Mouse (Mus musculus) heart, postnatal 25 days (tissue): ENCODE results near the gene Oas1d. TPM values are rescaled to one million over a fixed set of nuclear protein-coding genes. Genes with fewer than 3 reads are reported as not detected.
"Not testable (repeated sequence)": the region's sequence is repeated elsewhere in the genome, so short reads cannot be mapped to it uniquely, and the experiment has no call there.

Source experiments
- DNase-seq: peaks from one replicate; pipeline ENCODE4 v3.0.0; 2022; ENCODE audit warnings: low spot score
- intact Hi-C: fragments of 180-260 bp; cut with DNase I; formaldehyde crosslinking; loops from one replicate; pipeline ENCODE4 v1.15.1; 2025
- total RNA-seq, 2 experiments: library from RNA; stranded (reverse); gene quantifications; 2 replicates each; pipeline ENCODE4 v1.2.3; 2021

The Oas1d gene
- total RNA-seq, result not detected

DNA sequence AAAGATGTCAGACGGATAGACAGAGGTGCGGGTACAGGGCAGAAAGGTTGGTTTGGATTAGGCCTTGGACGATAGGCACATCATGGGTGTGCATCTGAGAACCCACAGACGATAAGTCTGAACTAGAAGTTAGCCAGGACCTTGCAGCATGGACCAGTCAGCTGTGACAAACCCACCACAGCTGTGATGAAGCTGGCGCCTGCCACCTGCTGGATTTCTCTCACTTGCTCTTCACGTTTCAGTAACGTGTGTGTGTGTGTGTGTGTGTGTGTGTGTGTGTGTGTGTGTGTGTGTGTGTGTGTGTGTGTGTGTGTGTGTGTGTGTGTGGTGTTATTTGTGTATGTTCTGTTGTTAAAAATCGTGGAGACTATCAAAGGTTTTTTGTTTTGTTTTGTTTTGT lies at the start of gene Oas1d:
Gene Oas1d, plus strand, starts transcription at position 333 of the 400 bp plus-strand sequence.
- intact Hi-C loops, result not testable (repeated sequence)

DNA sequence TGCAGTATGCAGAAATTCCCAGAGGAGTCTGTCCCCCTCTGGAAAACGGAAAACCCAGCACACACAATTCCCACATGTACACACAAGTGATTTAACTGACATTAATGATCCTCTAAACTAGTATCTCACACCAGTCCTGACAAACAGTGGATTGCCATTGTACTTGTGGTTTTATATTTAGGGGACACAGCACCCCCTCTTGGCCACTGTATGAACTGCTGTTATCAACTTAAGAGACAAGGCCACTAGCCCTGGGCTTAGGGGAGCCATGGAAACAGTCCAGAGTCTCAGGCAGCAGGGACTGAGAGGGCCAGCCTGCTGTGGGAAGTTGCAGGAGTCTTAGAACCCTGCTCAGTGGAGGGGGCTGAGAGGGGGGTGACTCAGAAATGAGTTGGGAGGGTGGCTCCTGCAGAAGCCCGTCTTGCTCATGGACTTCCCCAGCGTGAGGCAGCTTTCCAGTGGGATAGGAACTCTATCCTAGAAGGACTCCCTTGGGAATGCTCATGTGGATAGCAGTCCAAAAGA lies 48.9 kb upstream of the Oas1d start:
- intact Hi-C loops, result no loop called here
- DNase-seq, result no peak

More for the DNA sequence above, at the start of gene Oas1d:
- DNase-seq, result not testable (repeated sequence)

DNA sequence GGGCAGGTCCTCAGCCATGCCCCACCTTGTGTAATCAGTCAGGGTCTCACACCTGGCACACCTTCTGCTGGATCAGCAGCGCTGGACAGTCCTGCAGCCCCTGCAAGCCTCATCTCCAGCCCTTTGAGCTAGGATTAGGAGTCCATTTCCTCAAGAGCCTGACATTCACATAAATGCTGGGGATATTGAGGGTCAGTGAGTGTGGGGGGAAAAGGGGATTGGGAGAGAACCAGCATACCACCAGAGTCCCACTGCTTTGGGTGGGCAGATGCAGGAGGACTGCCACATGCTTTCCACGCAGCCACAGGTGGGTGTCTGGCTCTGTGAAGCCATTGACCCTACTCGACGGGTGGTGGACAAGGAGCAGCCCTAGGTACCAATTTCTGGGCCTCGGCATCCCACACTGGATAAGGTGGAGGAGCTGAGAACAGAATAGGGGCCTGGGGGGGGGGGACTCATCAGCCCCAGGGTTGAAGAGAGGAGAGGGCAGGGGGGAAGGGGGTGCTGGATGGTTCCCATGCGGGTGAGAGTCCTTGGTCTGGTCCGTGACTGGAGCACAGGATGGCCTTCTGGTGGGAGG lies 44.8 kb upstream of the Oas1d start:
- intact Hi-C loops, result no loop called here
- no peak for DNase-seq

DNA sequence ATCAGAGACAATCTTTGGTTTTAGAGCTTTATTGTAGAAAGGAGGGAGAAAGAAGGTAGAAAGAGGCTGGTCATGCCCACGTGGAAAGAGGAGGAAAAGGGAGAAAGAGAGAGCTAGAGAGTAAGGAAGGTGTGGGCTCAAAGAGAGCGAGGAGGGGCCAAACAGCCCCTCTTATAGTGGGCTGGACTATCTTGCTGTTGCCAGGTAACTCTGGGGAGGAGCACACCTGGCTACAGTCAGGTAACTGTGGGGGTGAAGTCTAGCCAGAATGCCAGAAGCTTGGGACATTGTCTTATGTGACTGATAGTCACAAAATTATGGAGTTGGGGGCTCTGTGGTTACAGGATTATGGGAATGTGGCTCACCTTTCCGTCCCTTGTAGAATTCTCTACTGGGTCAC lies 44.3 kb upstream of the Oas1d start:
- DNase-seq, result no peak

DNA sequence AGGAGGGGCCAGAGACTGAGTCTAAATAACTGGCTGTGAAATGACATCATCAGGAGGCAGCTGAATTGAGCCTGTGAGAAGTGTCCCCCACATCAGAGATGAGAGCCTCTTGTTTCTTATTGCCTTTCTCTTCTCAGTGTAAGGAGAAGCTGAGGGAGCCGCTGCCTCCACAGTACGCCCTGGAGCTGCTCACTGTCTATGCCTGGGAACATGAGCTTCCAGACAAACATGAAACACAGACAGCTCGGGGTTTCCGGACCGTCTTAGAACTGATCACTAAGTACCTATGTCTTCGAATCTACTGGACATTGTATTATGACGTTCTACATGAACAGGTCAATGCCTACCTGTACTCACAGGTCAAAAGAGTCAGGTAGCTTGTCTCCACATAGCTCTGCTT lies 43.6 kb upstream of the Oas1d start:
- no peak for DNase-seq
- intact Hi-C loops, result no loop called here

More for the DNA sequence above, 44.3 kb upstream of the Oas1d start:
- intact Hi-C loops, result no loop called here

DNA sequence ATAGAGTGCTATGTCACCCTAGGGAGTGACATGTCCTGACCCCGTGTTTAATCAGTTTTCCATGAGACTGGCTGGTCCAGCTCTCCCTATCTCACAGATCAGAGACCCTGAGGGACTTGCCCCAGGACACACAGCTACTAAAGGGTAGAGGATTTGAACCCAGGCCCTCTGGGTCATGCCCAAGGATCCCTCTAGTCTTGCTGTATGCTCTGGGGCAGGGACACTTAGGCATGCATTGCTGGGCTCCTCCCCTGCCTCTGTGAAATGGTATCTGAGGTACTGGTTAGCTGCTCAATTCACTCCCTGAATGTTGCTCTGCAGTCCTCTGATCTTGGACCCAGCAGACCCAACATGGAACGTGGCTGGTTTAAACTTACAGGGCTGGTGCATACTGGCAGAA lies 42.9 kb upstream of the Oas1d start:
- intact Hi-C loops, result no loop called here
- no peak for DNase-seq

DNA sequence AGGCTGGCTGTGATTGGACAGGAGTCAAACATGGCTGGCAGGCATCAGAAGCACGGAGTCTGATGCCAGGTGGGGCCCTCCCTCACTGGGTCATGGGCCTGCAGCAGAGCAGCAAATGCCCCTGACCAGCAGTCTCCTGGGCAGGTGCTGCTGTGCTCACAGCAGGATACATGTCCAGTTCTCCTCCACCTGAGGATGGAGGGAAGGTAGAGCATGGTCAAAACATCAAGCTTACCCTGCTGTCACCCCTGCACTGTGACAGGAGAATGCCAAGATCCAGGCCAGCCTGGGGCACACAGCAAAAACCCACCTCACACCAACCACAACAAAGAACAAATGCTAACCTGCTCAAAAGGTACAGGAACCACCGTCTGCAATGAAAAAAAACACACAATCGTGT lies 37.5 kb upstream of the Oas1d start:
- intact Hi-C loops, DNase-seq: not testable (repeated sequence)

DNA sequence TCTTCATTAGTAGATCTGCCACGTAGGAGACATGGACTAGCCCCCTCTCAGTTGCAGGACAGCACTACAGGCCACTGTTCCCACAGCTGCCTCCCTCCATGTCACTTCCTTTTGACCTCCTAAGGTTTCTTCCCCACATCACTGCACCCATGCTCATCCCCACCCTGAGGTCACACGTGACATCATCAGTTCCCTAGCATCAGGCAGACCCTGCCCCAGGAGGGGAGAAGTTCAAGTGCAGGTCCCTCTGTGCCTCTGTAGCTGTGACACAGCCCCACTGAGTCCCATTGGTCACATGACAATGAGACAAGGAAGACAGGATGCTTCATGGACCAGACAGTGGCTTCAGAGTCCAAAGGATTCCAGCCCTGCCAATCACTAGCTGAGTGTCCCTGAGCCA lies 36.9 kb upstream of the Oas1d start:
- DNase-seq, intact Hi-C loops: not testable (repeated sequence)

DNA sequence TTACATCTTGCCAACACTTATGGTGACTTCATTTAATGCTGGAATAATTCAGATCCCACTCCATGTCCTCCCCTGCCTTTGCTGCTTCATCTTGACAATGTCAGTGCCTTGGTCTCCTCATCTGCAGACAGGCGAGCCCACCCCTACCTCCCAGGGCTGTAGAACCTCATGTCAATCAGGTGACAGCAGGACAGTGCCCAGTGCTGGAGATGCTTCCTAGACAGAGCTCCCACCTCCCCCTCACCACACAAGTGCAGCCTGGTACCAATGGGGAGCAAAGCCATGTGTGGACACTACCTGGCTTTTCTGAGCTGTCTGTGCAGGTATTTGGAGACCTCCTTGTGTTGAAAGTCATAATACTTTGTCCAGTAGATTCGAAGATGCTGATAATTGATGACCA lies 35.5 kb upstream of the Oas1d start:
- DNase-seq, result not testable (repeated sequence)
- intact Hi-C loops, result loop anchor here (2.0 kb wide), 1 partner anchor 20 kb away; no protein-coding TSS in a partner anchor

DNA sequence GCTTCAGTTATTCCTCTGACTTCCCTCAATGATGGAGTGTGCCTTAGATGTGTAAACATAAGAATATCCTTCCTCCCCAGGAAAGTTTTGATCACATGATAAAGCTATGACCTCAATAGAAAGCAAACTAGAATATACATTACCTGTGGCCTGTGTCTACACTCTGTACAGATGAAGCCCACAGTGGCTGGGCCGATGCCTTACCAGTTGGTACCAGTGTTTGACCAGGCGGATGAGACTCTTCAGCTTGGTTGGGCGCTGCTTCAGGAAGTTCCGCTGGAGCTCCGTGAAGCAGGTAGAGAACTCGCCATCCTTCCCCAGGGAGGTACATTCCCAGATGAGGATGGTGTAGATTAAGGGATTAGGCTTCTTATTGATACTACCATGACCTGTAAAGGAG lies 32.7 kb upstream of the Oas1d start:
- intact Hi-C loops, DNase-seq: not testable (repeated sequence)

DNA sequence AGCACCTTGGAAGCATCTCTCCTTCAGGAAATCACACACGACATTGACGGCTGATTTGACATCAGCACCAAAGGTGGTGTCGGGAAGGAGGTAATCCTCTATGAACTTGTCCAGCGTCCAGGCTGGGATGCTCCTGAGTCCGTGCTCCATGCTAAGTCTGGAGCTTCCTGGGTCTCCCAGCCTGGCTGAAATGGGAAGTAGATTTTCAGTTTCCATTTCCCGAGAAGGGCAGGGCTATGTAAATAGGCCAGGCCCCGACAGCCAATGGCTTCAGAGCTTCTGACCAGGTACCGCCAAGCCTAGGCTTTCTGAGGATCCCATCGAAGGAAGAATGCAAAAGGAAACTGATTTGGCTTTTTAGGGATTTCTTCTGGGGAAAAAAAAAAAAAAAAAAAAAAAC lies 26.9 kb upstream of the Oas1d start, which contains the start of gene Oas1g:
Gene Oas1g, minus strand, starts transcription at position 201 of the 400 bp plus-strand sequence.
- DNase-seq, intact Hi-C loops: not testable (repeated sequence)

DNA sequence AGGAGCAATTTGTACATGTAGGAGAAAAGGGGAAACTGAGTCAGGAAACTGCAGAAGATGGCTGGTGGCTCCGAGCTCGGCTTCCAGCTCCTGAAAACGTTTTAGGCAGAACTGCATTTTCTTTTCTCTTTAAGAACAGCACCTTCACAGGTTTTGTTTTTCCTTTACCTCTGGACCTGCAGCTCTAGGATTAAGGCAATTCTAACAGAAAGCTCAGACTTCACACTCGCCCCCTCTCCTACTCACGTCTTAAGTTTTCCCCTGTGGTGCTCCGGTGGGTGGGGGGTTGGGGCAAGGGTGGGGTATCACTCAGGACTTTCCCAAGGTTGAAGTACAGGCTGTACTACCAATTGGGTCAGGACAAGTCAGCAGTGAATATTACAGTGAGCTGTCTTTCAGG lies 26.5 kb upstream of the Oas1d start:
- intact Hi-C loops, result no loop called here
- no peak for DNase-seq

DNA sequence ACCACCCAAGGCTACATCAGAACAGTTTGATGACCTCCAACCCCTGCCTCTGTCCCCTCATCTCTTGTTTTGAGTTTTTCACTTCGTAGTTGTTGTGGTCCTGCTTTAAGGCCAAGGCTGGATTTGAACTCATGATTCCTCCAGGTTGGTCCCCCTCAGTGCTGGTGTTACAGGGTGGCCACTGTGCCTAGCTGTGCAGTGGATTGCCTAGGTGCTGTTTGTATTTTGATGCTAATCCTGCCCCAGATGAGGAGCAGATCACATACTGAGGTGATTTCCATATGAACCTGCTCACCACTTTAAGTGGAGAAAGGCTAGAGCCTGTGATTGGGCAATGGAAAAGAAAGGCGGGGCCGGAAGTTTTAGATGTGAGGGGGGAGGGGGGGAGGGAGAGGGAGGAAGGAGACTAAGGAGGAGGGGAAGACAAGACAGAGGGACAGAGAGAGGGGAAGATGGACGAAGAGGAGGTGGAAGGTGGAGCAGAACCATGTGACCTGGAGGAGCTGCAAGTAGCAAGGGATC lies 26.0 kb upstream of the Oas1d start:
- DNase-seq, intact Hi-C loops: not testable (repeated sequence)

DNA sequence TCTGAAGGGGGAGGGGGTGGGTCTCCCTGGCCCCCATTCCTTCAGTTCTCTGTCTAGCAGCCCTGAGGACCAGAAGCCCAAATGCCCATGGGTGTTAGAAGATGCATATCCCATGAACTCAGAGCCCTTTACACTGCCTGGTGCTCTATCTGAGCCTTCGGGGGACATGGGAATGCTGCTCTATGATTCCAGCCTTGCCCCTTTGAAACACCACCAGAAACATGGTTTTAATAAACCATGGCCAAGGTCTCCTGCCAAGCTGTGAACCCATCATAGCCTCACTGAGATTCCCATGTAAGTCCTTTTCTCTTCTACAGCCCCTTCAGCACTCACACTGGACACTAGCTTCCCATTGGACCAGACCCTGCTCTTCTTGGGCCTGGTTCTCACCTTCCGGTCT lies 24.3 kb upstream of the Oas1d start:
- DNase-seq, result no peak
- intact Hi-C loops, result no loop called here

DNA sequence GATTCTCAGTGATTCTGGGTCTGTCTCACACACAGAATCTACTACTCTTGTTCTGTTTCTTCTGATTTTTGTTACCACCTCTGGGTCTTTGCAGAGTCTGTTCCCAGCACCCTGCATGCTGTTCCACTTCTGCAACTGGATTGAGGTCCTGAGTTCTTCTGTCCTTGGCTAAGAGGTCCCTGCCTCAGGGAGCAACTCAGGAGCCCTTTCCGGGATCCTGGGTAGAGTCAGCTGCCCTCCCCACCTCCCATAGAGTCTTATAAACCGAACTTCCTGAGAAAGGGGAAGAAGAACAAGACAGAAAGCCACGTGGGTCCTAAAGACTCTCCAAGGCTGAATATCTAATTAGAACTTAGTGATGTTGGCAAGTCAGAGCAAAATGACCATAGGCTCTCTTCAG lies 23.3 kb upstream of the Oas1d start:
- DNase-seq, result no peak
- intact Hi-C loops, result no loop called here

DNA sequence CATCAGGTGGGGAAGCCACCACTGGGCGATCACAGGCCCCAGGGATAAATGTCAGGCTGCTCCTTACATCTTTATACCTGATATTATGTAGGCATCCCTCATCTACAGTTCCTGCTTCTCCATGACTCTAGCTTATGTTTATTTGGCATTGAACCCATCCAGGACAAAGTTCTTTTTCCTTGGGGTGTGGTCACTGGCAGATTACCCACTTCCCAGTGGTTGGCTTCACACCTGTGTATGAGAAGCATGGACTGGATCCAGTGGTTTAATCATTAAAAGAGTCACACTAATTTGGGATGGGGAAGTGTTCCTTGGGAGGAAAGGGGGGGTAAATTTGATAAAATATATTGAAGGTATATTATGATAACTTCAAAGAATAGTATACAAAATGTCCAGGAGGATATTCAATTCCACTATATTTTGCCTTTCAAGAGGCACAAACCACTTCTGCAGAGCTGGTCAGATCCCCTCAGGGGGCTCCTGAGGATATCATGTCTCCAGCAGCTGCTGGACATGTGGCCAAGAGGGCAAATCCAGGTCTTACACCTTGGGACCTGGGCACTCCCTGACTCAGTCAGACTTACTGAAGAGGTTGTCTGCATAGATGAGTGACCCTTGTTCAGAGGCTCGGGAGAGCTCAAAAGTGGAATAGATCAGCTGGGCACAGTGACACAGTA lies 22.6 kb upstream of the Oas1d start:
- intact Hi-C loops, result loop anchor here (2.0 kb wide), 1 partner anchor 107 kb away; no protein-coding TSS in a partner anchor
- DNase-seq, result not testable (repeated sequence)

DNA sequence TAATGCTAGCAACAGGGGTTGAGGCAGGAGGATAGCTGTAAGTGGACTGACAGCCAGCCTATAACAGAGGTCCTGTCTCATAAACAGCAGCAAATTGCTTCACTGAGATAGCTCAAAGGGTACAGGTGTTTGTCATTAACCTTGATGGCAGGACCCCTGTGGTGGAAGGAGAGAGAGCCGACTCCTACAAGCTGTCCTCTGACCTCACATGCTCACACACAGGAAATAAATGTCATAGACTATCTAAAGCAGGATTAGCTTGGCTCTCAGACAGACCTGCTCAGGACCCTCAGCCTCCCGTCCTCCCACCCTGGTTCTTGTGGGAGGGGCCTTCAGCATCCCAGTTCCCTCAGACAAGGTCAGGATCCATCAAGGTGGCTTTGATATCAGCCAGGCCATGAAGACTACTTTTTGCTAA lies 22.1 kb upstream of the Oas1d start:
- intact Hi-C loops, result loop anchor here (2.0 kb wide), 1 partner anchor 107 kb away; no protein-coding TSS in a partner anchor
- no peak for DNase-seq

DNA sequence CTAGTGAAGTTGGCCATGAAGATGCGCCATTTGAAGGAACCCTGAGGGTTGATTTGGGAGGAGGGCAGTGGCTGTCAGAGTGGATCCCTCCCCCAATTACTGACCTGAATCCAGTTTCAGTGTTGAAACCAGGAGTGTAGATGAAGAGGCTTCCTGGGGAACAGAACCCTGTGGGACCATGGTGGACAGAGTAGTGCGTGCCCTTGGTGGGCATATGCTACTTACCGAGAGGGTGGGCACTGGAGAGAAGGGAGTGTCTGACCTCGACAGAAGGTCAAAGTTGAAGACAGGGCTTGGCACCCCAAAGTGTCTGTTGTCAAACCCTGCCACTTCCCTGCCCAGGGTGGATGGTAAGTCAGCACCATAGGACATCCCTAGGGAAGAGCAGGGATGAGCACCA lies 20.5 kb upstream of the Oas1d start:
- intact Hi-C loops, result loop anchor here (2.0 kb wide), 1 partner anchor 109 kb away; no protein-coding TSS in a partner anchor

DNA sequence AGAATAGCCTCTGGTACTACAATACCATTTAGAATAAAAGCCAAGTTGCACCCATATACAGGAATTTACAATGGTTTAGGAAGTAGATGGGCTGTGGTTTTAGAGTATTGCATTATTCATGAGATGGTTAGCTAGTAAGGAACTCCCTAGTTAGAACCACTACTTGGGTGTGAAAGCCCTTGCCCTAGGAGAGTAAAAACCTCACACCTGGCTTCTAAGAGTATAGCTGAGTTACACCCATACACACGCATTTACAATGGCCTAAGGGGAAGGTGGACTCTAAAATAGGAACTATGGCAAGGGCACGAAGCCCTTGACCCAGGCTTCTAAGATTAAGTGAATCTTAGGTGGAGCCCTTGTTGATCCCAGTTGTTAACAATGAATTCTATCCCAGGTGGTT lies 19.6 kb upstream of the Oas1d start:
- DNase-seq, intact Hi-C loops: not testable (repeated sequence)

More for the DNA sequence above, 20.5 kb upstream of the Oas1d start:
- DNase-seq, result not testable (repeated sequence)

DNA sequence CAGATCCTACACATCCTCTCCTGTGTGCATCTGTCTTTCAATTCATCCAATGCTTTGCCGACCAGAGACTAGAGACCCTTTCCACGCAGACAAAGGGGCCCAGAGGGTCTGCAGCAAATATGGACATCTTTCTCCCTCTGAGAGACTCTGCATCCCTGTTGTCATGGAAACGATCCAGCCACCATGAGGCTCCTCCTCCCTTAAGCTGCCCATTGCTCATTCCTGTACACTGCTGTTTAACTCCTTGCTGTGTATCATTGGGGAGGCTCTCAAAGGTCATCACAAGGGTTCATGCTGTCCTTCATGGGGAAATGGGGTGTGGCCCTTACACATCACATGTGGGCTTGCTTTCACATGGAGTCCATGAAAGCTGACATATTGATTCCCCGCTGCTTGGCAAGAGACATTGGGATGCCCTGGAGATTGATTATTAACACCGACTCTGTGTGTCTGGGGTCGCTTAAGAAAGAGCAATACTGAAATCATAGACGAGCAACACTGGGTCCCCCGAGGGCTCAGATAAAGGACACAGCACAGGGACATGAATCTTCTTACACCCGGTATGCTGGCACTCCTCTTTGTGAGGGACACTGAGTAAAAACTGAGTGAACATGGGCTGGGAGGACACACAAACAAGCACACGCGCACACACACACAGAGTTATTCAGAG lies 19.0 kb upstream of the Oas1d start:
- DNase-seq, result no peak
- intact Hi-C loops, result no loop called here
